In genomic region chr4:32668291-32668690, GRCm38 (mm10) we compare ENCODE assay signal across 15 mouse cellular contexts. TPM values are rescaled to one million over a fixed set of nuclear protein-coding genes. Genes with fewer than 3 reads are reported as not detected.
A peak's percentile ranks its signal among the peaks of the same experiment; 100 is the strongest.
DNase-seq lines count a peak whose midpoint lies in the region; TF ChIP-seq lines count a peak whose summit lies in the region.
"Had no signal": no experiment of that assay in that cellular context is flagged by ENCODE, and none has a peak within 500 bp of the region (broad histone marks: within the 10 kb centered on the region; RNA-seq: fewer than 3 reads in every experiment).

No protein-coding gene starts in this region.

- no peak overlapping the region for H3K9ac ChIP-seq in liver, adult 2 months (ENCODE audit: low read depth, low read length)
- H3K9ac ChIP-seq: embryonic facial prominence, embryonic 15.5 days; limb, embryonic 13.5 days had no signal

- H3K9me3 ChIP-seq in limb, embryonic 10.5 days (replicated peaks) = no peaks in the 10 kb centered on the region
- H3K9me3 ChIP-seq: embryonic facial prominence, embryonic 15.5 days; limb, embryonic 13.5 days had no signal

- H3K27me3 ChIP-seq in liver, adult 2 months (ENCODE audit: control insufficient read depth, insufficient read depth, low read length) = no peaks in the 10 kb centered on the region
- no peaks in the 10 kb centered on the region for H3K27me3 ChIP-seq in limb, embryonic 10.5 days (ENCODE audit: low read depth, poor library complexity, severe bottlenecking)
- H3K27me3 ChIP-seq: embryonic facial prominence, embryonic 15.5 days; limb, embryonic 13.5 days had no signal

- H3K27ac ChIP-seq in liver, adult 2 months (replicated peaks; ENCODE audit: insufficient read depth, low read depth, low read length) = no peak overlapping the region
- no peak overlapping the region for H3K27ac ChIP-seq in limb, embryonic 10.5 days
- H3K27ac ChIP-seq: embryonic facial prominence, embryonic 15.5 days; limb, embryonic 13.5 days had no signal

- no peak for TF ChIP-seq POLR2A in liver, adult 2 months (IDR thresholded peaks at IDR 0.05; ENCODE audit: extremely low read depth, insufficient read depth, low read length)

- no peaks in the 10 kb centered on the region for H3K4me1 ChIP-seq in liver, adult 2 months (ENCODE audit: control insufficient read depth, insufficient read depth, low read length)
- H3K4me1 ChIP-seq in limb, embryonic 10.5 days = no peaks in the 10 kb centered on the region
- H3K4me1 ChIP-seq: embryonic facial prominence, embryonic 15.5 days; limb, embryonic 13.5 days had no signal

- no peak overlapping the region for H3K4me3 ChIP-seq in liver, adult 2 months (ENCODE audit: insufficient read depth, low read depth, low read length)
- no peak overlapping the region for H3K4me3 ChIP-seq in limb, embryonic 10.5 days
- H3K4me3 ChIP-seq: embryonic facial prominence, embryonic 15.5 days; limb, embryonic 13.5 days; myocyte had no signal

- peaks cover 58% of the 10 kb centered on the region for H3K36me3 ChIP-seq in liver, adult 2 months (ENCODE audit: control insufficient read depth, insufficient read depth, low read length)
- peaks cover 98% of the 10 kb centered on the region for H3K36me3 ChIP-seq in limb, embryonic 10.5 days

- H3K79me2 ChIP-seq in liver, adult 2 months (ENCODE audit: control insufficient read depth, insufficient read depth, low read length) = no peaks in the 10 kb centered on the region

- WGBS in liver, adult 2 months = 87% methylated on average over 1 of the region's 1 CpGs
- WGBS in limb, embryonic 10.5 days = 97% methylated on average over 1 of the region's 1 CpGs

- TF ChIP-seq CTCF in liver, adult 2 months (IDR thresholded peaks at IDR 0.05; ENCODE audit: low read depth, low read length) = peak; percentile 39; the same call in 1 of the 2 replicates

- peak; percentile 13 for DNase-seq in embryo, embryonic 10 days (ENCODE audit: low spot score)
- DNase-seq in embryo, embryonic 9.5 days (ENCODE audit: extremely low spot score) = no peak
- DNase-seq in liver, adult 2 months (ENCODE audit: extremely low read depth, low read depth, low spot score) = peak; percentile 8
- DNase-seq in liver (no peak), 416B (ENCODE audit: low read depth) (peak; percentile 54)
- peak; percentile 31 for DNase-seq in brain, adult 2 months (ENCODE audit: low read depth, low spot score)
- DNase-seq in spleen, postnatal 4 days (ENCODE audit: low spot score in 2 of 2) = no peak
- no peak for DNase-seq in limb, embryonic 10.5 days (ENCODE audit: low spot score)
- DNase-seq: B cell, adult 2 months; cerebellum, adult 9-10 months; kidney, adult 8-10 months; thymus, postnatal 14 days had no signal

RNA-seq across cellular contexts. Expression of gene Mdn1, which starts 11.4 kb away (rescaled TPM):
- total RNA-seq in liver, adult 2 months (2014; rRNA removed) = 5.9 and 7.8 TPM in 2 replicates
- 1.9 and 2.9 TPM in 2 replicates for polyA plus RNA-seq in liver, adult 2 months (2012; rRNA removed)
- 26.1 and 27.0 TPM in 2 replicates for polyA plus RNA-seq in limb, embryonic 10.5 days (2016; fragmentation: Nextera tagmentation; extraction: Ambion mirVana)

RNA-seq across cellular contexts. Expression of gene Casp8ap2, which starts 53.0 kb away (rescaled TPM):
- total RNA-seq in liver, adult 2 months (2014; rRNA removed) = 2.8 and 4.7 TPM in 2 replicates
- 0.58 and 0.97 TPM in 2 replicates for polyA plus RNA-seq in liver, adult 2 months (2012; rRNA removed)
- 61.5 and 84.6 TPM in 2 replicates for polyA plus RNA-seq in limb, embryonic 10.5 days (2016; fragmentation: Nextera tagmentation; extraction: Ambion mirVana)

Comparison
In these comparisons a context has a peak if more than half of its experiments do, and no peak if none do; other contexts are left out.
1. DNase-seq: peak in embryo, embryonic 10 days (single experiment), liver, adult 2 months (single experiment), 416B (single experiment) and brain, adult 2 months (single experiment); none in embryo, embryonic 9.5 days (single experiment), liver (single experiment), spleen, postnatal 4 days (0 of 2) and limb, embryonic 10.5 days (single experiment).
2. RNA of gene Casp8ap2, which starts 53.0 kb away (polyA plus RNA-seq): 61.5 to 84.6 TPM in limb, embryonic 10.5 days; 0.58 to 0.97 TPM in liver, adult 2 months; every median in the first group is over 10 times any median in the second.